Mouse (Mus musculus) urinary bladder, postnatal 36 days (tissue): ENCODE measurements around the gene Tinagl1.

Experiments used
- DNase-seq, 2 experiments: peaks; one replicate each; pipeline ENCODE4 v3.0.0; 2022; ENCODE audit warnings: low spot score in 2 of 2, mixed read lengths in 1 of 2

The Tinagl1 gene

DNA sequence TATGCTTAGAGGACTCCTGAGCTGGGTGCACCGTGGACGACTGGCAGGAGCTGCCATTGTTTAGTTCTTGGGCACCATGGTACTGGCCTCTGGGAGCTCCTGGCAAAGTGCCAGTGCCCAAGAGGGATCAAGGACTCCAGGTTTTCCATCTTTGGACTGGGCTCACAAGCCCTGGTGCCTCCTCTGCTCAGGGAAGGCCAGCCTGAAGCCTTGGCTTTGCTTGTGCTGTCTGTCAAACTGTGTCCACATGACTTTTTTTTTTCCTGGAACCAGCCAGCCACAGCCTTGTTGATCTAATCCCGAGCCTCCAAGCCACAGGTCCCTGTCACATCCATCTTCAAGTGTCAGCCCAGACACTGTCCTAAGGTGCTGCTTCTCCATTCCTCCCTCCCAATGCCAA is 33.1 kb downstream of the Tinagl1 start:
- DNase-seq: no peak

DNA sequence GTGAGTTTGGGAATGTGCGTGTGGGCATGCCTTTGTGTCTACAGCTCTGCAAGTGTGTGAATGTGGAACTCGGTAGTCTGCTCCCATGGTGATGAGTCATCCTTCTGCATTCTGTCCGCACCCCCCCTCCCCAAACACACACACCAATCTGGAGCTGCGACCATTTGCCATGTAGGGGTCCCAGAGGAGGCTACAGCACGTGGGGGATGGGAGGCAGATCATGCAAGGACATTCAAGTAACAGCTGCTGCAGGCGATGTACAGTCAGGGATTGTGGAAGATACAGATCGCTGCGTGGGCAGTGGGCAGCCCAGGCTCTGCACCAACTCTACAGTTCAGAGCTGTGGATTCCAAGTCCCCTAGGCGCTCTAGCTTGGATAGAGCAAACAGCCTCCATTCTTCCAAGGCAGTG is 33.9 kb downstream of the Tinagl1 start:
- DNase-seq: no peak

DNA sequence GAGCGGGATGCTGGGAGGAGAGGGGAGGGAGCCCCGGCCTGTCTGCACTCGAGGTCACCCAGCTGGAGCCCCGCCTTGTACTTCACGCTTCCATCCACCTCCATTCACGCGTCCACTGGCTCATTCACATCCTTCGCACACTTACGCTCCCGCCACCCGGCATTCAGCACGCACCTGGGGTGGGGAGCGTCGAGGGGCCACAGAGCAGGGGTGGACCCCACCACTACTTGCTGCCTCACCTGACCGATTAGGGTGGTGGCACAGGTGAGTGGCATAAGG is 35.8 kb downstream of the Tinagl1 start, which contains the start of gene Hcrtr1:
TSS of gene Hcrtr1 (minus strand) at position 146 of the 279 bp plus-strand sequence.
- DNase-seq: no peak

DNA sequence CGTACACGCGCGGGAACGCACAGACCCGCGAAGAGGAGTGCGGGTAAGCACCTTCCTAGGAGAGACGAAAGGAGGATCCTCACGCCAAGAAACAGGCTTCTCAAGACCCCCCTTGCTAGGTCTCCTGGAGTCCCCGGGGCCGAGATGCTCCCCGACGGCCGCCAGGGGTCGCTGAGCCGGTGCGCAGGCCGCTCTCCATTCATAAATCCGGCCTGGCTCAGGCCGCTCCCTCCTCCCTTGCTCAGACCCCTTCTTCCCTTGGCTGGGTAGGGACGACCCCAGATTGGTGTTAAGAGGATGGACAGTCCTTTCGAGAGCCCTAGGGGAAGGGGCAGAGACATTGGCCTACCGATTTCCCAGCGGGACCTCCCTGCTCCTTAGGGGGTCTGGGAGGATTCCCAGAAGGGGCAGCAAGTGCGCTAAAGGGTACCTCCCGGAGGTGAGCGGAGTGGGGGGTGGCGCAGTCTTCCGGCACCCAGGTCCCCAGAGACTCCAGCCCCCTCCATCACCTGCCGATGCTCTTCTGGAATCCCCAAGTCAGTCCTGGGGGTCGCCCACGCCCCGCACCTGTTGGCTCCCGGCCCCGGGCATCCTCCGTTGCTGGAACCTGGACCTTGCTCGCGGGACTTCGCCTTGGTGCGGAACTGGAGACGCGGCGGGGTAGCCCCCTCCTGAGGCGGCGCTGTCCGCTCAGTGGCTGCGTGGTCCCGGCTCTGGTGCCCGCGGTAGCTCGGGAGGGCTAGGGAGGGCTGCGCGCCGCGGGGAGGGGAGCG is 36.3 kb downstream of the Tinagl1 start:
- DNase-seq: peak; percentile 55 to 72

DNA sequence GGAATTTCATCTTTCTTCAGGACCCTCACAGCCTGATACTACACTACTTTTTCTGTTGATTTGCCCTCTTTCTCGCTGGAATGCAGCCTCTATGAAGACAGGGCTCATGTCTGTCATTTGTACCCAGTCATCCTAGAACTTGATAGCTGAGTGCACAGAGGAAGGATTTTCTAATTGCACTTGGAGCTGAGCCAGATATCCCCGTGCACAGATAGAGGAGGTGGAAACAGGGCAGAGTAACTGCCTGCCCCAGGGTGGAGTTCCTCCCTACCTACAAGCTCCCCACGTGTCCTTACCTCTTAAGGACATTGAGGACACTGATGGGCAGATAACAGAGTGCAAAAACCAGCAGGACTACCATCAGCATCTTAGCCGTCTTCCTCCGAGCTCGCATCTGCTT is 41.5 kb downstream of the Tinagl1 start:
- DNase-seq: no peak

- peak in 1 of 2 experiments; percentile 42 for DNase-seq
These were observed 43.3 kb downstream of the Tinagl1 start for GRCm38 (mm10) chr4:130131448-130132105.

- DNase-seq: no peak
These were observed 44.1 kb downstream of the Tinagl1 start for GRCm38 (mm10) chr4:130130641-130131350.

- no peak for DNase-seq
These were observed 44.8 kb downstream of the Tinagl1 start for GRCm38 (mm10) chr4:130130082-130130481.

- no peak for DNase-seq
These were observed 46.0 kb downstream of the Tinagl1 start for GRCm38 (mm10) chr4:130128907-130129306.

DNA sequence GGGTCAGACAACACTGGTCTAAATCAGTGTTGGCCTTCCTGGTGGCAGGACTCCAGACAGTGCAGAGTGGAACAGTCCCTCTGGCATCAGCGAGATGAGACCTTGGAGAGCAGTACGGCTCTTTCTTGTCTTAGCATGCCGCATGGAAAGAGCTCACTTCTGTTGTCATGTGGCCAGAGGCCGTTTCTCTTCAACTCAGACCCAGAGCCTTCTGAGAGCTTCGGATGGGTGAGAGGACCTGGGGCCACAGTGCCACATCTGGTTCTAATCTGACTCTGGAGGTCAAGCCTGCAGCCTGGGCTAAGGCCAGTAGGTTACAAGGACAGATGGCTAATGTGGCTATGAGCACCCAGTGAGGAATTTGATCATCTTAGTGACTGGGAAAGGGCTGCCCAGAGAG is 49.0 kb downstream of the Tinagl1 start:
- no peak for DNase-seq

GRCm38 (mm10) chr4:130125164-130125563 is 49.8 kb downstream of the Tinagl1 start:
- DNase-seq: no peak

GRCm38 (mm10) chr4:130124110-130124509 is 50.8 kb downstream of the Tinagl1 start:
- no peak for DNase-seq

DNA sequence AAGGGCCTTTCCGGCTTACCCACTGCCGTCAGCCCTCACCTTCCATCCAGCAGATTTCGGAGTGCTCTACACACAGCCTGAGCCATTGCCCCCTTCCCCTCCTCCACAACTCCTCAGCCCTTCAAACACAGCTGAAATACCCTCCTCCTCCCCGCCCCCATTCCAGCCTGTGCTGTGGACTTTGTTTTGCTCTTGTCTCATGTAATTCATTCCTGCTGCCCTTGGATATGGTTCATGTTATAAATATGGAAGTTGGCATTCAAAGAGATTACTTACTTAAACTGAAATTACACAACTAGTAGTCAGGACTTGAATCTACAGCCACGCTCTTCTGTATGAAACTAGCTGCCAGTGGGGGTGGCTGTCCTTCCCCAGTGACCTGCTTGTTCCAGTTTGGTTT is 51.9 kb downstream of the Tinagl1 start:
- no peak for DNase-seq

DNA sequence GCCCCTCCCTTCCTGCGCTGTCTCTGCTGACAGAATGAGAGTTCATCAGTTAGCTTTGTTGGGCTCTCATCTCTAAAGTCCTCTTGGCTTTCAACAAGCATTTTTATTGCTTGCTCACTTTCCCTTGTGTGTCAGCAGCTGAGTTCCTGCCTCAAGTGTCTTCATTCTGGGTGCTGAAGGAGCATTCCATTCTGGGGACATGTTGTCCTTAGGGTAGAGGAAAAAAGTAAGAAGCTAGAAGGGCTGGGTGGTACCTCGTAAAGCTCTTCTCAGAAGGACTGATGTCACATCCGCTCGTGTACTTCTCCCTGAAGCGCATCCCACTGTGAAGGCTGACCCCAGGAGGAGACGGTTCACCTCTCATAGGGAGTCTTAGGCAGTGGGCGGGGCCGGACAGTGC is 53.4 kb downstream of the Tinagl1 start:
- DNase-seq: no peak

DNA sequence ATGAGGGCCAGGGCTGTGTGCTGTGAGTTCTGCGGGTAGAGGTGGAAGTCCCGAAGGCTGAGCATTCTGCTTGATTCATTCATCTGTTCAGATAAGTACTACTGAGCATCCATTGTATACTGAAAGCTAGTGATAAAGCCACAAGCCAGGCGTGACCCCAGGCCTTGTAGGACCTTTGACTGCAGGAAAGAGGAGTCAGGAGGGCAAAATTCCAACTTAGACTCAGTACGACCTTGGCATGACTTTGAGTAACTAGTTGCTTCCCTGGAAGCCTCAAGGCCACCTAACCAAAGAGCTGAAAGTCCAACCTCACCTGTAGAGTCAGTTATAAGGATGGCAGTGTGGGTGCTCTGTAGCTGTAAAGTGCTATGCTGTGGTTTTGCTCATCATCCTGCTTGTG is 54.2 kb downstream of the Tinagl1 start:
- no peak for DNase-seq
